Mouse (Mus musculus): ENCODE measurements around the gene Zfp119b. TPM values are rescaled to one million over a fixed set of nuclear protein-coding genes. Genes with fewer than 3 reads are reported as not detected.

Zfp119b gene
- total and polyA plus RNA-seq, 2 experiments from 2014 or later: 3.5 to 5.7 TPM

- H3K9ac ChIP-seq (replicated peaks; ENCODE audit: low read length, poor library complexity, severe bottlenecking): no peak overlapping the region
- H3K4me3 ChIP-seq (ENCODE audit: low read depth, low read length): no peak overlapping the region
- DNase-seq (ENCODE audit: low spot score) (no peak), ATAC-seq (ENCODE audit: low FRiP score) (no peak)
- no peak overlapping the region for H3K27ac ChIP-seq (ENCODE audit: low read depth, low read length)
- peaks cover 16% of the 10 kb centered on the region for H3K36me3 ChIP-seq (ENCODE audit: insufficient read depth, low read length)
- 0 out of 2 replicates have a peak, but pooled peaks cover 7% of the 10 kb centered on the region for H3K4me1 ChIP-seq (ENCODE audit: insufficient read depth, low read length)
- no peaks in the 10 kb centered on the region for H3K9me3 ChIP-seq (ENCODE audit: low read length)
- no peaks in the 10 kb centered on the region for H3K27me3 ChIP-seq (ENCODE audit: insufficient read depth, low read length)
- 95% methylated on average over 4 of the region's 4 CpGs for WGBS
- H3K4me2 ChIP-seq (ENCODE audit: low read depth, low read length, poor library complexity, severe bottlenecking): no peak overlapping the region
- TF ChIP-seq CTCF (IDR thresholded peaks at IDR 0.05): no peak
Observed at GRCm38 (mm10) chr17:55967186-55967585, 17.9 kb upstream of the Zfp119b start.

GRCm38 (mm10) chr17:55964996-55965395, 15.7 kb upstream of the Zfp119b start:
- no peaks in the 10 kb centered on the region for H3K27me3 ChIP-seq (ENCODE audit: insufficient read depth, low read length)
- H3K27ac ChIP-seq (ENCODE audit: low read depth, low read length): no peak overlapping the region
- peaks cover 25% of the 10 kb centered on the region for H3K36me3 ChIP-seq (ENCODE audit: insufficient read depth, low read length)
- DNase-seq (ENCODE audit: low spot score) (no peak), ATAC-seq (ENCODE audit: low FRiP score) (no peak)
- 83% methylated on average over 9 of the region's 9 CpGs for WGBS
- no peak overlapping the region for H3K4me3 ChIP-seq (ENCODE audit: low read depth, low read length)
- H3K9ac ChIP-seq (replicated peaks; ENCODE audit: low read length, poor library complexity, severe bottlenecking): no peak overlapping the region
- H3K9me3 ChIP-seq (ENCODE audit: low read length): no peaks in the 10 kb centered on the region
- peak; percentile 25 for TF ChIP-seq CTCF (IDR thresholded peaks at IDR 0.05)
- no peak overlapping the region for H3K4me2 ChIP-seq (ENCODE audit: low read depth, low read length, poor library complexity, severe bottlenecking)
- peaks cover 9% of the 10 kb centered on the region; the same call in 1 of the 2 replicates for H3K4me1 ChIP-seq (ENCODE audit: insufficient read depth, low read length)

- 98% methylated on average over 10 of the region's 10 CpGs for WGBS
- H3K27me3 ChIP-seq (ENCODE audit: insufficient read depth, low read length): no peaks in the 10 kb centered on the region
- H3K4me2 ChIP-seq (ENCODE audit: low read depth, low read length, poor library complexity, severe bottlenecking): no peak overlapping the region
- peaks cover 10% of the 10 kb centered on the region; the same call in 1 of the 2 replicates for H3K4me1 ChIP-seq (ENCODE audit: insufficient read depth, low read length)
- no peak overlapping the region for H3K27ac ChIP-seq (ENCODE audit: low read depth, low read length)
- no peak for TF ChIP-seq CTCF (IDR thresholded peaks at IDR 0.05)
- ATAC-seq (ENCODE audit: low FRiP score) (no peak), DNase-seq (ENCODE audit: low spot score) (no peak)
- no peaks in the 10 kb centered on the region for H3K9me3 ChIP-seq (ENCODE audit: low read length)
- peaks cover 25% of the 10 kb centered on the region for H3K36me3 ChIP-seq (ENCODE audit: insufficient read depth, low read length)
- no peak overlapping the region for H3K4me3 ChIP-seq (ENCODE audit: low read depth, low read length)
- no peak overlapping the region for H3K9ac ChIP-seq (replicated peaks; ENCODE audit: low read length, poor library complexity, severe bottlenecking)
Observed at GRCm38 (mm10) chr17:55964496-55964895, 15.2 kb upstream of the Zfp119b start.

GRCm38 (mm10) chr17:55963171-55963570, 13.9 kb upstream of the Zfp119b start:
- TF ChIP-seq CTCF (IDR thresholded peaks at IDR 0.05): no peak
- Histone ChIP-seq H3K9ac (replicated peaks; ENCODE audit: low read length, poor library complexity, severe bottlenecking) (no peak overlapping the region), H3K36me3 (ENCODE audit: insufficient read depth, low read length) (peaks cover 25% of the 10 kb centered on the region), H3K9me3 (ENCODE audit: low read length) (no peaks in the 10 kb centered on the region), H3K4me1 (ENCODE audit: insufficient read depth, low read length) (peaks cover 9% of the 10 kb centered on the region; the same call in 1 of the 2 replicates), H3K27ac (ENCODE audit: low read depth, low read length) (no peak overlapping the region), H3K4me3 (ENCODE audit: low read depth, low read length) (no peak overlapping the region), H3K4me2 (ENCODE audit: low read depth, low read length, poor library complexity, severe bottlenecking) (no peak overlapping the region), H3K27me3 (ENCODE audit: insufficient read depth, low read length) (no peaks in the 10 kb centered on the region)
- DNase-seq (ENCODE audit: low spot score): no peak
- 78% methylated on average over 14 of the region's 14 CpGs for whole genome bisulfite sequencing
- ATAC-seq (ENCODE audit: low FRiP score): no peak

GRCm38 (mm10) chr17:55961631-55962030, 12.3 kb upstream of the Zfp119b start:
- Histone ChIP-seq H3K36me3 (ENCODE audit: insufficient read depth, low read length) (peaks cover 22% of the 10 kb centered on the region), H3K4me1 (ENCODE audit: insufficient read depth, low read length) (peaks cover 10% of the 10 kb centered on the region; the same call in 1 of the 2 replicates), H3K27me3 (ENCODE audit: insufficient read depth, low read length) (no peaks in the 10 kb centered on the region), H3K4me3 (ENCODE audit: low read depth, low read length) (no peak overlapping the region), H3K27ac (ENCODE audit: low read depth, low read length) (no peak overlapping the region), H3K4me2 (ENCODE audit: low read depth, low read length, poor library complexity, severe bottlenecking) (no peak overlapping the region), H3K9me3 (ENCODE audit: low read length) (no peaks in the 10 kb centered on the region), H3K9ac (replicated peaks; ENCODE audit: low read length, poor library complexity, severe bottlenecking) (no peak overlapping the region)
- no peak for DNase-seq (ENCODE audit: low spot score)
- no peak for TF ChIP-seq CTCF (IDR thresholded peaks at IDR 0.05)
- ATAC-seq (ENCODE audit: low FRiP score): no peak
- 91% methylated on average over 7 of the region's 7 CpGs for WGBS

- Histone ChIP-seq H3K9ac (replicated peaks; ENCODE audit: low read length, poor library complexity, severe bottlenecking) (no peak overlapping the region), H3K4me2 (ENCODE audit: low read depth, low read length, poor library complexity, severe bottlenecking) (no peak overlapping the region), H3K4me1 (ENCODE audit: insufficient read depth, low read length) (peaks cover 10% of the 10 kb centered on the region; the same call in 1 of the 2 replicates), H3K36me3 (ENCODE audit: insufficient read depth, low read length) (peaks cover 19% of the 10 kb centered on the region), H3K9me3 (ENCODE audit: low read length) (no peaks in the 10 kb centered on the region), H3K27me3 (ENCODE audit: insufficient read depth, low read length) (no peaks in the 10 kb centered on the region), H3K27ac (ENCODE audit: low read depth, low read length) (no peak overlapping the region), H3K4me3 (ENCODE audit: low read depth, low read length) (no peak overlapping the region)
- DNase-seq (ENCODE audit: low spot score) (no peak), ATAC-seq (ENCODE audit: low FRiP score) (no peak)
- TF ChIP-seq CTCF (IDR thresholded peaks at IDR 0.05): no peak
Observed at GRCm38 (mm10) chr17:55960791-55961190, 11.5 kb upstream of the Zfp119b start.

Measured in midbrain, postnatal 0 days (tissue).